Comparison of ENCODE assay signal across 8 mouse cellular contexts in the genomic region with DNA sequence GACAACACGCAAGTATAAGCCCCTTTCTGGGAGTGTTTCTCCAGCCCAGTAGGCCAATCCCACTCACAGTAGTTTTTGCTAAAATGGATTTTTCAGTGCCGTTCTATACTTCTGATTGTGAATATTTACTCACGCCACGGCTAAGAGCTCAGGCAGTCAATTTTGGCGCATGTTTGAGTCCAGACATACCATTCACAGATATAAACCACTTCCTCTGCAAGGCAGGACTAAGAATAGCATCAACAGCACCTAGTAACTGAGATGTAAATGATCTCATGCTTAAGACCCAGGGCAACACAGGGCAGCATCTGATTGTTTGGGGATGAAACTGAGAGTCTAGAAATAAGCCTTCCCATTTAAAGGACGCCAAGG. TPM values are rescaled to one million over a fixed set of nuclear protein-coding genes. Genes with fewer than 3 reads are reported as not detected.
DNase-seq lines count a peak whose midpoint lies in the region; ATAC-seq lines count a peak whose summit lies in the region.

A gene (minus strand): TSS at position 19 of the 372 bp plus-strand sequence.

- peak within 1 kb of the TSS; percentile 58 for H3K9ac ChIP-seq in lung, embryonic 15.5 days
- peak within 1 kb of the TSS; percentile 51 for H3K9ac ChIP-seq in forebrain, embryonic 15.5 days (replicated peaks)
- peak within 1 kb of the TSS; percentile 57 for H3K9ac ChIP-seq in liver, embryonic 15.5 days
- H3K9ac ChIP-seq in stomach, embryonic 16.5 days (ENCODE audit: low read length) = peak within 1 kb of the TSS; percentile 85

- peak within 1 kb of the TSS; percentile 60 for H3K4me3 ChIP-seq in lung, embryonic 15.5 days
- peak within 1 kb of the TSS; percentile 74 for H3K4me3 ChIP-seq in forebrain, embryonic 15.5 days
- H3K4me3 ChIP-seq in liver, embryonic 15.5 days (replicated peaks) = peak within 1 kb of the TSS; percentile 85
- peak within 1 kb of the TSS; percentile 85 for H3K4me3 ChIP-seq in stomach, embryonic 16.5 days (replicated peaks; ENCODE audit: low read length)

- no peaks in the 10 kb centered on the region for H3K9me3 ChIP-seq in lung, embryonic 15.5 days
- no peaks in the 10 kb centered on the region for H3K9me3 ChIP-seq in forebrain, embryonic 15.5 days
- no peaks in the 10 kb centered on the region for H3K9me3 ChIP-seq in liver, embryonic 15.5 days (replicated peaks)
- no peaks in the 10 kb centered on the region for H3K9me3 ChIP-seq in stomach, embryonic 16.5 days (replicated peaks; ENCODE audit: control insufficient read depth, low read length)

- H3K27ac ChIP-seq in lung, embryonic 15.5 days = peak within 1 kb of the TSS; percentile 77
- H3K27ac ChIP-seq in forebrain, embryonic 15.5 days (replicated peaks) = peak within 1 kb of the TSS; percentile 77
- peak within 1 kb of the TSS; percentile 80 for H3K27ac ChIP-seq in liver, embryonic 15.5 days (replicated peaks)
- H3K27ac ChIP-seq in stomach, embryonic 16.5 days (ENCODE audit: low read length) = peak within 1 kb of the TSS; percentile 83

- peaks cover 10% of the 10 kb centered on the region for H3K4me1 ChIP-seq in lung, embryonic 15.5 days
- H3K4me1 ChIP-seq in forebrain, embryonic 15.5 days = peaks cover 14% of the 10 kb centered on the region
- peaks cover 24% of the 10 kb centered on the region for H3K4me1 ChIP-seq in liver, embryonic 15.5 days (replicated peaks)
- H3K4me1 ChIP-seq in stomach, embryonic 16.5 days (ENCODE audit: control insufficient read depth, insufficient read depth, low read length) = peaks cover 6% of the 10 kb centered on the region

- no peak for DNase-seq in lung, adult 18-20 months
- peak; percentile 48 for DNase-seq in brain, adult 2 months (ENCODE audit: low read depth, low spot score)
- no peak for DNase-seq in gastrocnemius, adult 8-10 months (ENCODE audit: low spot score in 2 of 2)
- no peak for DNase-seq in kidney, postnatal 14 days

- H3K4me2 ChIP-seq in lung, embryonic 15.5 days = peak within 1 kb of the TSS; percentile 89
- peak within 1 kb of the TSS; percentile 63 for H3K4me2 ChIP-seq in forebrain, embryonic 15.5 days (replicated peaks)
- peak within 1 kb of the TSS; percentile 91 for H3K4me2 ChIP-seq in liver, embryonic 15.5 days
- peak within 1 kb of the TSS; percentile 81 for H3K4me2 ChIP-seq in stomach, embryonic 16.5 days (ENCODE audit: low read depth, low read length)

- H3K36me3 ChIP-seq in lung, embryonic 15.5 days = no peaks in the 10 kb centered on the region
- H3K36me3 ChIP-seq in forebrain, embryonic 15.5 days = 0 out of 2 replicates have a peak, but pooled peaks cover 2% of the 10 kb centered on the region
- no peaks in the 10 kb centered on the region for H3K36me3 ChIP-seq in liver, embryonic 15.5 days (replicated peaks)
- no peaks in the 10 kb centered on the region for H3K36me3 ChIP-seq in stomach, embryonic 16.5 days (ENCODE audit: control insufficient read depth, insufficient read depth, low read length)

- no peaks in the 10 kb centered on the region for H3K27me3 ChIP-seq in lung, embryonic 15.5 days
- H3K27me3 ChIP-seq in forebrain, embryonic 15.5 days = no peaks in the 10 kb centered on the region
- 0 out of 2 replicates have a peak, but pooled peaks cover under 1% of the 10 kb centered on the region for H3K27me3 ChIP-seq in liver, embryonic 15.5 days
- H3K27me3 ChIP-seq in stomach, embryonic 16.5 days (ENCODE audit: control insufficient read depth, insufficient read depth, low read length) = no peaks in the 10 kb centered on the region

- peak; percentile 35 for ATAC-seq in lung, embryonic 15.5 days (ENCODE audit: borderline replicate concordance, extremely low read depth, low FRiP score, low TSS enrichment)
- ATAC-seq in forebrain, embryonic 15.5 days (replicated peaks) = peak; percentile 53; the same call in 1 of the 2 replicates
- ATAC-seq in liver, embryonic 15.5 days (ENCODE audit: insufficient read depth) = peak; percentile 30; the same call in 1 of the 2 replicates
- peak; percentile 16; the same call in 1 of the 2 replicates for ATAC-seq in stomach, embryonic 16.5 days (ENCODE audit: insufficient read depth, low FRiP score)

- WGBS in lung, embryonic 15.5 days = 8% methylated on average over 6 of the region's 6 CpGs
- WGBS in forebrain, embryonic 15.5 days = 3% methylated on average over 6 of the region's 6 CpGs
- 4% methylated on average over 6 of the region's 6 CpGs for WGBS in liver, embryonic 15.5 days (ENCODE audit: insufficient replicate concordance)
- 7% methylated on average over 6 of the region's 6 CpGs for WGBS in stomach, embryonic 16.5 days

RNA-seq across cellular contexts. Expression of the gene that starts here (rescaled TPM):
- polyA plus RNA-seq in lung, embryonic 15.5 days (2015; fragmentation: Nextera tagmentation; extraction: Ambion mirVana) = 24.8 and 26.3 TPM in 2 replicates
- 39.9 and 40.2 TPM in 2 replicates for polyA plus RNA-seq in forebrain, embryonic 15.5 days (2015; fragmentation: Nextera tagmentation; extraction: Ambion mirVana)
- polyA plus RNA-seq in liver, embryonic 15.5 days (2015; fragmentation: Nextera tagmentation; extraction: Ambion mirVana) = 3.8 and 4.2 TPM in 2 replicates
- 18.6 and 19.2 TPM in 2 replicates for polyA plus RNA-seq in stomach, embryonic 16.5 days (2015; fragmentation: Nextera tagmentation; extraction: Ambion mirVana)
- 1 to 10 TPM in 3 of 4 experiments, under 1 TPM in 1; 0.99 to 1.9 (median 1.4) TPM for total RNA-seq in gastrocnemius, adult 8-10 months (2022)
